Mouse (Mus musculus) G1E (cell line): ENCODE measurements around the gene Daxx.
"Not testable (repeated sequence)": the region's sequence is repeated elsewhere in the genome, so short reads cannot be mapped to it uniquely, and the experiment has no call there.

Experiments used
- CTCF ChIP-seq: IDR thresholded peaks from 2 replicates; pipeline ENCODE4 v1.5.1; 2012; ENCODE audit warnings: low read depth, low read length, inconsistent platforms, mixed read lengths
- GATA1 ChIP-seq: IDR thresholded peaks from 2 replicates; pipeline ENCODE4 v1.6.1; 2012; ENCODE audit warnings: borderline replicate concordance, low read length, inconsistent platforms, mixed read lengths
- GATA2 ChIP-seq: IDR thresholded peaks from 2 replicates; pipeline ENCODE4 v1.6.1; 2012; ENCODE audit warnings: low read depth, low read length, inconsistent platforms, borderline replicate concordance
- POLR2AphosphoS5 ChIP-seq: IDR thresholded peaks from 2 replicates; pipeline ENCODE4 v1.6.1; 2012; ENCODE audit warnings: low read depth, low read length, inconsistent platforms; ENCODE audit not compliant: insufficient replicate concordance
- TAL1 ChIP-seq: conservative IDR thresholded peaks from 2 replicates; pipeline ENCODE4 v1.6.1; 2012; ENCODE audit warnings: low read depth, low read length, inconsistent platforms, mixed read lengths

- not testable (repeated sequence) for TF ChIP-seq CTCF, POLR2AphosphoS5, TAL1, GATA1, GATA2
These were observed 24.9 kb upstream of the Daxx start for GRCm38 (mm10) chr17:33884320-33884719.
